Mouse (Mus musculus): ENCODE data around the gene Gm49337. TPM values are rescaled to one million over a fixed set of nuclear protein-coding genes. Genes with fewer than 3 reads are reported as not detected.

Gene Gm49337
- total RNA-seq, 2 experiments from 2014 or later: 1.5 to 3.6 TPM

DNA sequence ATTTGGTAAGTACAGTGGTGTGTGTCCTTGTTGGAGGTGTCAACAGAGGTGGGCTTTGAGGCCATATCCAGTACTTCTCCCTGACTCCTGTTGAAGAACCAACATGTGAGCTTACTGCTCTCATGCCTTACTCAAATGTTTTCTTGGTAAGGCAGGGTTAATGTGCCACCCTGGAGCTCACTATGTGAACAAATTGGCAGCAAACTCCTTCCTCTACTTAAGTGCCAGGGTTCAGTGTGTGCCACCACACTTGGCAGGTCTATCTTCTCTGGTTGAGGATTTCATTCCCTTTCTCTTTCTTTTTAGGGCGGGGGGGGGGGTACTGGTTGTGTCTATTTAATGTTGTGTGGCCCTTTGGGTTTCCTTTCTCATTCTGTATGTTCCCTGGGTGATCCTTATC lies 131.4 kb downstream of the Gm49337 start:
- DNase-seq (ENCODE audit: low spot score in 2 of 2): no peak

DNA sequence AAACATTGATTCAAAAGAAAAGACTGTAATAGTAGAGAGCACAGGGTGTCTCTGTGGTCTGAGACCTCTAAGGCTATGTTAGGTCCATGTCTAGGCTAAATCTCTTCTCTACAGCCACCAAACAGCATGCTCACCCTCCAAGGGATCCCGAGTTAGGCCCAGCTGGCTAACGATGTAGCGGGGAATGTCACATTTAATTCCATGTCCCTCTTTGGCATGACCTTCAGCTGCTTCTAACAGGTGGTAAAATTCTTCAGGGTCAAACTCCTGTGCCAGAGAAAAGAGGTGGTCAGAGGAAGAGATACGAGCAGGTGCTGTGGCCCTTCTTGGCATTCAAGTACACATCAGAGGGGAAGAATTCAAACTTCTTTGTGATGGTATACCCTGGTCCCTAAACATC lies 144.4 kb downstream of the Gm49337 start:
- DNase-seq (ENCODE audit: low spot score in 2 of 2): no peak

DNA sequence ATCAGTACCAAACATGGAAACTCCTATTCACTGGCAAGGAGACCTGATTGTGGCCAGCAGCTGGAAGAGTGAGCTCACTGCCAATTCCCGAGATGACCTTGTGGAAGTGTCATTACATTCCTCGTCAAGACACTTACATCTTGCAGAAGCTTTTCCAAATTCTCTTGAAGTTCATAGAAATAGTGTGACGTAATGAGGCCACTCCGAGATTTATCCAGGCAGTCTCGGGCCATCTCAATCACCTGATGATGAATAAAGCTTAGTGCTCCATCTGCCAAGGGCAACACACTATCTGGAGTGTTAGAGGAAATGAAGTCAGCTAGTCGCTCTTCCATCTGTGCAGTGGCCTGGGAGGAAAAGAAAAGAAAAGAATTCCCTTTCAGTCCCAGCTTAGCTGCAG lies 148.9 kb downstream of the Gm49337 start:
- no peak for DNase-seq (ENCODE audit: low spot score in 2 of 2)

- DNase-seq (ENCODE audit: low spot score in 2 of 2): no peak
Observed at GRCm38 (mm10) chr4:116329256-116329655, 156.1 kb downstream of the Gm49337 start.

DNA sequence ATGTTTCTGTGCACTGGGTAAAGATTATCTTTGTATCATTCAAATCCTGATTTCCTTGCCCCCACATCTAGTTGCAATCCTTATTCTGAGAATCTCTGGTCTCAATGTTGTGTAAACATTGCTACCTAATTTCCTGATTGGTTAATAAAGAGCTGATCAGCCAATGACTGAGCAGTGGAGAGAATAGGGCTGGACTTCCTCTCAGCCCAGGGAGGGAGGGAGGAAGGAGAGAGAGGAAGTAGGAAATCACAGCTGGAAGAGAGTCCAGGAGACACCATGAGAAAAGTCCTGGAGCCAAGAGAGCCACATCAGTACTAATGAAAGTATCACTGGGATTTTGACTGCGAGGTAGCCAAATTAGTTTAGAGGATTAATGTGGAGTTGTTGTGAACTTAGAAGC lies 163.1 kb downstream of the Gm49337 start:
- no peak for DNase-seq (ENCODE audit: low spot score in 2 of 2)

DNA sequence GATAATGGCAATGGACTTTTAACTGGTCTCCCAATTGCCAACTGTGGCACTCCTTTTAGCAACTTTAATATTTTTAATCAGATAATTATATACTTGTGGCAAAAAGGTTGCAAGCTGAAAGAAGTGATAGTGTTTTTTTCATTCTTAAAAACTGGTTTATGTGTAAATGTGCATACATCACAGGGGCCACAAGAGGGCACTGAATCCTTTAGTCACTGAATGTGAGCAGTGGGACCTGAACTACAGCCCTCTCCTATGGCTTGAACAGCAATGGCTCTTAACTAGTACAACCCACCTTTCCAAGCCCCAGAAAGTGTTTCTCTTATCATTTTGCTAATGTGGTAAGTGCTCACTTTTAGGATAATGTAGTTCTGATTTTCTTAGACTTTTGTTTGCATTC lies 168.9 kb downstream of the Gm49337 start:
- DNase-seq (ENCODE audit: low spot score in 2 of 2): peak in 1 of 2 experiments; percentile 82

Other genes starting within 250 kb of the Gm49337 start
- not detected for gene Dmbx1, start 233.5 kb upstream of the Gm49337 start, total RNA-seq (2021)
- 100 to 1,000 TPM; 136 to 145 TPM for gene Faah, start 155.5 kb upstream of the Gm49337 start, total RNA-seq (2021)
- 1 to 10 TPM; 9.6 TPM for gene Nsun4, start 119.5 kb upstream of the Gm49337 start, total RNA-seq (2021)
- 100 to 1,000 TPM; 395 to 403 TPM for gene Uqcrh, start 98.3 kb upstream of the Gm49337 start, total RNA-seq (2021)
- 10 to 100 TPM; 46.2 to 50.1 TPM for gene Lrrc41, start 98.1 kb upstream of the Gm49337 start, total RNA-seq (2021)
- gene Rad54l, start 49.7 kb upstream of the Gm49337 start, total RNA-seq (2021): under 1 TPM; 0.33 to 0.35 TPM
- gene Pomgnt1, start 49.5 kb upstream of the Gm49337 start, total RNA-seq (2021): 10 to 100 TPM; 67.5 to 68.1 TPM
- 10 to 100 TPM; 22.9 to 24.6 TPM for gene Lurap1, start 22.0 kb upstream of the Gm49337 start, total RNA-seq (2021)
- gene Tspan1, start 5.8 kb upstream of the Gm49337 start, total RNA-seq (2021): not detected
- gene 1700042G07Rik, start within 50 bp of the Gm49337 start, total RNA-seq (2021): not detected
- gene Pik3r3, start 48.2 kb downstream of the Gm49337 start, total RNA-seq (2021): 10 to 100 TPM; 31.3 to 34.3 TPM

Data from layer of hippocampus, adult 18-20 months (tissue).